Mouse (Mus musculus) midbrain, embryonic 11.5 days (tissue): ENCODE measurements around the gene Cog7. TPM values are rescaled to one million over a fixed set of nuclear protein-coding genes. Genes with fewer than 3 reads are reported as not detected.

Experiments used
- ATAC-seq: fragments of 200-750 bp; cut with Nextera tagmentation; 2 replicates; pipeline ENCODE4 v1.8.0; 2017; ENCODE audit warnings: moderate TSS enrichment, moderate library complexity; ENCODE audit not compliant: low FRiP score
- DNase-seq: peaks from one replicate; pipeline ENCODE4 v3.0.0; 2015; ENCODE audit warnings: low spot score; ENCODE audit errors: missing footprints
- H3K27ac ChIP-seq: fragments of 300-500 bp; sonication (generic); 2 replicates; pipeline ENCODE4 v1.5.1; 2014; ENCODE audit warnings: low read depth, low read length
- H3K27me3 ChIP-seq: fragments of 300-500 bp; sonication (generic); 2 replicates; pipeline ENCODE4 v1.6.1; 2014; ENCODE audit warnings: mild to moderate bottlenecking, low read length, moderate library complexity, mixed read lengths; ENCODE audit not compliant: control insufficient read depth, insufficient read depth
- H3K36me3 ChIP-seq: fragments of 300-500 bp; sonication (generic); 2 replicates; pipeline ENCODE4 v1.6.1; 2014; ENCODE audit warnings: mild to moderate bottlenecking, low read length, moderate library complexity, mixed read lengths; ENCODE audit not compliant: control insufficient read depth, insufficient read depth
- H3K4me1 ChIP-seq: fragments of 300-500 bp; sonication (generic); 2 replicates; pipeline ENCODE4 v1.6.1; 2014; ENCODE audit warnings: low read length; ENCODE audit not compliant: control insufficient read depth, insufficient read depth
- H3K4me2 ChIP-seq: fragments of 300-500 bp; sonication (generic); 2 replicates; pipeline ENCODE4 v1.6.1; 2014; ENCODE audit warnings: mild to moderate bottlenecking, moderate library complexity
- H3K4me3 ChIP-seq: fragments of 300-500 bp; sonication (generic); 2 replicates; pipeline ENCODE4 v1.5.1; 2014; ENCODE audit warnings: low read depth, low read length
- H3K9ac ChIP-seq: fragments of 300-500 bp; sonication (generic); 2 replicates; pipeline ENCODE4 v1.6.1; 2014; ENCODE audit warnings: low read length
- H3K9me3 ChIP-seq: fragments of 300-500 bp; sonication (generic); 2 replicates; pipeline ENCODE4 v1.6.1; 2016; ENCODE audit warnings: low read length; ENCODE audit not compliant: control insufficient read depth
- WGBS: fragments of 180-500 bp; shearing (Covaris S2); extraction: QIAGEN DNeasy Blood & Tissue Kit; methylation state at CpG from one replicate; pipeline ENCODE4 v1.1.7; 2014; 5-methylcytosine and 5-hydroxymethylcytosine counted together
- polyA plus RNA-seq: library from polyadenylated mRNA; unstranded; fragments of >200 nt; fragmentation: Nextera tagmentation; extraction: Ambion mirVana; gene quantifications from 2 replicates; pipeline ENCODE4 v1.2.1, GENCODE M21; 2014

Cog7 gene
- polyA plus RNA-seq, 1 experiment from 2014 or later: 14.5 TPM

- no peak overlapping the region for H3K27ac ChIP-seq
- no peak overlapping the region for H3K4me3 ChIP-seq
- H3K9ac ChIP-seq: no peak overlapping the region
- H3K4me2 ChIP-seq: no peak overlapping the region
- 94% methylated on average over 4 of the region's 4 CpGs for WGBS
- ATAC-seq (no peak), DNase-seq (no peak)
- H3K9me3 ChIP-seq: no peaks in the 10 kb centered on the region
- H3K4me1 ChIP-seq: peaks cover 8% of the 10 kb centered on the region; the same call in 1 of the 2 replicates
- H3K36me3 ChIP-seq: peaks cover 5% of the 10 kb centered on the region; the same call in 1 of the 2 replicates
- H3K27me3 ChIP-seq: no peaks in the 10 kb centered on the region
These were observed 30.9 kb upstream of the Cog7 start for GRCm38 (mm10) chr7:122012370-122012769.

- Histone ChIP-seq H3K9me3 (no peaks in the 10 kb centered on the region), H3K4me1 (no peaks in the 10 kb centered on the region), H3K9ac (no peak overlapping the region), H3K4me3 (no peak overlapping the region), H3K27ac (no peak overlapping the region), H3K36me3 (peaks cover 25% of the 10 kb centered on the region), H3K27me3 (no peaks in the 10 kb centered on the region), H3K4me2 (no peak overlapping the region)
- 73% methylated on average over 8 of the region's 8 CpGs for WGBS
- no peak for DNase-seq
- ATAC-seq: no peak
These were observed 18.9 kb upstream of the Cog7 start for GRCm38 (mm10) chr7:122000396-122000795.

GRCm38 (mm10) chr7:121995961-121996360 lies 14.4 kb upstream of the Cog7 start:
- Histone ChIP-seq H3K4me1 (no peaks in the 10 kb centered on the region), H3K9me3 (no peaks in the 10 kb centered on the region), H3K4me3 (no peak overlapping the region), H3K36me3 (peaks cover 28% of the 10 kb centered on the region), H3K4me2 (no peak overlapping the region), H3K27me3 (no peaks in the 10 kb centered on the region), H3K27ac (no peak overlapping the region), H3K9ac (no peak overlapping the region)
- DNase-seq: no peak
- no peak for ATAC-seq
- WGBS: 92% methylated on average over 5 of the region's 5 CpGs

- Histone ChIP-seq H3K4me2 (no peak overlapping the region), H3K9me3 (no peaks in the 10 kb centered on the region), H3K36me3 (0 out of 2 replicates have a peak, but pooled peaks cover 3% of the 10 kb centered on the region), H3K4me3 (no peak overlapping the region), H3K4me1 (no peaks in the 10 kb centered on the region), H3K9ac (no peak overlapping the region), H3K27me3 (no peaks in the 10 kb centered on the region), H3K27ac (no peak overlapping the region)
- 51% methylated on average over 4 of the region's 4 CpGs for WGBS
- ATAC-seq (no peak), DNase-seq (peak; percentile 85)
These were observed 6.5 kb downstream of the Cog7 start for GRCm38 (mm10) chr7:121975031-121975430.

GRCm38 (mm10) chr7:121971698-121972097 lies 9.8 kb downstream of the Cog7 start:
- Histone ChIP-seq H3K36me3 (0 out of 2 replicates have a peak, but pooled peaks cover 5% of the 10 kb centered on the region), H3K9ac (no peak overlapping the region), H3K4me3 (no peak overlapping the region), H3K4me2 (no peak overlapping the region), H3K4me1 (no peaks in the 10 kb centered on the region), H3K27ac (no peak overlapping the region), H3K27me3 (no peaks in the 10 kb centered on the region), H3K9me3 (no peaks in the 10 kb centered on the region)
- no peak for ATAC-seq
- no peak for DNase-seq
- WGBS: 90% methylated on average over 3 of the region's 3 CpGs

- no peak overlapping the region for H3K27ac ChIP-seq
- 93% methylated on average over 9 of the region's 9 CpGs for WGBS
- H3K9ac ChIP-seq: no peak overlapping the region
- DNase-seq (no peak), ATAC-seq (no peak)
- no peaks in the 10 kb centered on the region for H3K9me3 ChIP-seq
- no peak overlapping the region for H3K4me3 ChIP-seq
- no peaks in the 10 kb centered on the region for H3K4me1 ChIP-seq
- H3K27me3 ChIP-seq: no peaks in the 10 kb centered on the region
- 0 out of 2 replicates have a peak, but pooled peaks cover 5% of the 10 kb centered on the region for H3K36me3 ChIP-seq
- no peak overlapping the region for H3K4me2 ChIP-seq
These were observed 11.3 kb downstream of the Cog7 start for GRCm38 (mm10) chr7:121970250-121970649.

- Histone ChIP-seq H3K4me1 (no peaks in the 10 kb centered on the region), H3K9ac (no peak overlapping the region), H3K4me3 (no peak overlapping the region), H3K27ac (no peak overlapping the region), H3K9me3 (no peaks in the 10 kb centered on the region), H3K27me3 (no peaks in the 10 kb centered on the region), H3K36me3 (0 out of 2 replicates have a peak, but pooled peaks cover 5% of the 10 kb centered on the region), H3K4me2 (no peak overlapping the region)
- no peak for ATAC-seq
- 94% methylated on average over 9 of the region's 9 CpGs for WGBS
- no peak for DNase-seq
These were observed 12.7 kb downstream of the Cog7 start for GRCm38 (mm10) chr7:121968816-121969215.

- H3K4me3 ChIP-seq: no peak overlapping the region
- no peak overlapping the region for H3K9ac ChIP-seq
- no peak overlapping the region for H3K4me2 ChIP-seq
- ATAC-seq (no peak), DNase-seq (no peak)
- H3K9me3 ChIP-seq: no peaks in the 10 kb centered on the region
- H3K4me1 ChIP-seq: no peaks in the 10 kb centered on the region
- no peak overlapping the region for H3K27ac ChIP-seq
- 0 out of 2 replicates have a peak, but pooled peaks cover 5% of the 10 kb centered on the region for H3K36me3 ChIP-seq
- no peaks in the 10 kb centered on the region for H3K27me3 ChIP-seq
- 83% methylated on average over 8 of the region's 8 CpGs for WGBS
These were observed 13.3 kb downstream of the Cog7 start for GRCm38 (mm10) chr7:121968242-121968641.

- no peak overlapping the region for H3K4me3 ChIP-seq
- DNase-seq: no peak
- no peak for ATAC-seq
- H3K36me3 ChIP-seq: peaks cover 4% of the 10 kb centered on the region; the same call in 1 of the 2 replicates
- no peak overlapping the region for H3K27ac ChIP-seq
- H3K9me3 ChIP-seq: no peaks in the 10 kb centered on the region
- H3K4me2 ChIP-seq: no peak overlapping the region
- H3K27me3 ChIP-seq: no peaks in the 10 kb centered on the region
- WGBS: 87% methylated on average over 7 of the region's 7 CpGs
- no peak overlapping the region for H3K9ac ChIP-seq
- H3K4me1 ChIP-seq: no peaks in the 10 kb centered on the region
These were observed 15.3 kb downstream of the Cog7 start for GRCm38 (mm10) chr7:121966169-121966568.
